Mouse (Mus musculus) G1E-ER4 (cell line): ENCODE results near the gene Zfp804a. TPM values are rescaled to one million over a fixed set of nuclear protein-coding genes. Genes with fewer than 3 reads are reported as not detected.

Experiments
- GATA1 ChIP-seq: IDR thresholded peaks from one replicate; pipeline ENCODE4 v1.8.0; 2012; ENCODE audit warnings: low read length, inconsistent platforms
- polyA plus RNA-seq: library from polyadenylated mRNA; stranded (reverse); fragments of >175 nt; gene quantifications from 2 replicates; pipeline ENCODE4 v1.2.3, GENCODE M21; 2012

The Zfp804a gene
- polyA plus RNA-seq, 1 experiment = not detected

- no peak for TF ChIP-seq GATA1
These were observed 147.6 kb downstream of the Zfp804a start for GRCm38 (mm10) chr2:82200616-82201015.

- TF ChIP-seq GATA1 = no peak
These were observed 157.6 kb downstream of the Zfp804a start for GRCm38 (mm10) chr2:82210605-82211004.

DNA sequence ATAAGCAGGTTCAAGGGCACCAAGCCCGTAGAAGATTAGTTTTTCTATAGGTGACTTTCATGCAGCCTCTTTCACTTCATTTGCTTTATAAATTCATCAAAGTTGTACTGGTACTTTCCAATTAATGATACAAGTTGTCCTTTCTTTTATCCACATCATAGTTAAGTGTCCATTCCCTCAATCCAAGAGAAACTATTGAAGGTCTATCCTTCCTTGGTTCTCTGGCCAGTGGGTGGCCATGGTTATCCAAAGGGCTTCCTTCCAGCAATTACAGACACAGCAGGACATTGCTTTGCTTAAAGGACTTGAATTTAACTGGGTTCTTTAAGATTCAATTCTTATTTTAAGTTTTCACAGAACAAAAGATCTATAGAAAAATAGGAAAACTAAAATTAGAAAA lies 158.9 kb downstream of the Zfp804a start:
- no peak for TF ChIP-seq GATA1

GRCm38 (mm10) chr2:82217873-82218272 lies 164.9 kb downstream of the Zfp804a start:
- TF ChIP-seq GATA1 = no peak

DNA sequence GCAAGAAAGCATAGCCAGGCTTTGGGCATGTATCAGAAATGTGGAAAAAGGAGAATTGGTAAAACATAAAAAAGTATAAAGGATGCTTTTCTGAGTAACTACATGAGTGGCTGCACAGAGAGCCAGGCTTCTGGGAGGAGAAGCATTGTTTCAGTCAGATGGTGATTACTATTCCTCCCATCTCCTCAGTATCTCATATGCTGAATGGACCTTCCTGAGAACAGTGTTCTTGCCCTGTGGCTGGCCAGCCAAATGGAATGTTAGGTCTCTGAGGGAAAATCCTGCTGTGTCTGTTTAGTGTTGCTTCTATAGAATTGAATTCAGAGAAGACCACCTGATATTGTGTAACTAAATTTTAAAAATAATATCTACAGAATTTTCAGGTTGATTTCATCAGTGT lies 193.0 kb downstream of the Zfp804a start:
- no peak for TF ChIP-seq GATA1

GRCm38 (mm10) chr2:82246902-82247522 lies 194.0 kb downstream of the Zfp804a start:
- no peak for TF ChIP-seq GATA1

GRCm38 (mm10) chr2:82253382-82253781 lies 200.4 kb downstream of the Zfp804a start:
- no peak for TF ChIP-seq GATA1

- TF ChIP-seq GATA1 = no peak
These were observed 229.7 kb downstream of the Zfp804a start for GRCm38 (mm10) chr2:82282591-82283269.

DNA sequence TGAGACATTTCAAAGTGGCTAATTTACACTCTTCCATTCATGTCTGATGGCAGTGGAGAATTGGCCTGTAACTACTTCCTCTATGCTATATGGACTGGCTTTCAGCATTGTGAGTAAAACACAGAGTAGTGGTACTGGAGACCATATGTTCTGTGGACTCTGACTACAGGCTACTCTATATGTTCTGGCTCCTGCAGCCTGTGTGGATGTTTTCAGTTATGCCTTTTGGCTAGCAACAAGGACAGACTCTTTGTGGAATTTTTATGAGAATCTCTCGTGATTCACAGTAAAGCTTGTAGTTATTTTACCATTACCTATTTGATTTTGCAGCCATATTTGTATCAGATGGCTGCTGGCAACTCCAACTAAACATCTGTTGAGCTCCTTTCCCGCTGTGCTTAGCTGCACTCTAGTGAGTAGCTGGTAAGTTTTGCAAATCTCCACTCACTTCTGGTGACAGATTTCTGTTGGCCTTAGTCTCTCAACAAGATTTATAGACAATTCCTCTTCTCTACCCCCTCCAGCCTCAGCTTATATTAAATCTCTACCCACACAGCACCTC lies 242.0 kb downstream of the Zfp804a start:
- no peak for TF ChIP-seq GATA1
